Mouse (Mus musculus) bone marrow, adult 2 months (tissue): ENCODE measurements around the gene Enpp7. TPM values are rescaled to one million over a fixed set of nuclear protein-coding genes. Genes with fewer than 3 reads are reported as not detected.

Experiments
- H3K27ac ChIP-seq: fragments of 200-500 bp; 2 replicates; pipeline ENCODE4 v1.5.1; 2012; ENCODE audit warnings: low read depth, mild to moderate bottlenecking, control low read depth, inconsistent platforms, low read length; ENCODE audit not compliant: control insufficient read depth, poor library complexity, insufficient read depth
- H3K4me1 ChIP-seq: fragments of 200-500 bp; 2 replicates; pipeline ENCODE4 v1.6.1; 2011; ENCODE audit warnings: low read length; ENCODE audit not compliant: control insufficient read depth, insufficient read depth
- H3K4me3 ChIP-seq: fragments of 200-500 bp; replicated peaks from 2 replicates; pipeline ENCODE3; 2011; ENCODE audit warnings: mild to moderate bottlenecking, low read depth, low read length, control low read depth; ENCODE audit not compliant: control insufficient read depth
- CTCF ChIP-seq: fragments of 200-500 bp; IDR thresholded peaks from 2 replicates; pipeline ENCODE4 v1.5.1; 2011; ENCODE audit warnings: low read length, control low read depth; ENCODE audit not compliant: control insufficient read depth, insufficient read depth
- POLR2A ChIP-seq: fragments of 200-500 bp; IDR thresholded peaks from 2 replicates; pipeline ENCODE4 v1.6.1; 2011; ENCODE audit warnings: low read depth, mild to moderate bottlenecking, control low read depth, low read length, borderline replicate concordance; ENCODE audit not compliant: control insufficient read depth
- WGBS: fragments of 180-500 bp; shearing (Covaris S2); methylation state at CpG from one replicate; pipeline ENCODE4 v1.1.7; 2018; 5-methylcytosine and 5-hydroxymethylcytosine counted together
- polyA plus RNA-seq: library from polyadenylated mRNA; stranded (reverse); fragments of >200 nt; gene quantifications from 2 replicates; pipeline ENCODE4 v1.2.4, GENCODE M21; 2011; ENCODE audit warnings: low replicate concordance; ENCODE audit not compliant: missing spikeins, insufficient read depth, insufficient read length

Enpp7 gene
- polyA plus RNA-seq, 1 experiment = not detected

DNA sequence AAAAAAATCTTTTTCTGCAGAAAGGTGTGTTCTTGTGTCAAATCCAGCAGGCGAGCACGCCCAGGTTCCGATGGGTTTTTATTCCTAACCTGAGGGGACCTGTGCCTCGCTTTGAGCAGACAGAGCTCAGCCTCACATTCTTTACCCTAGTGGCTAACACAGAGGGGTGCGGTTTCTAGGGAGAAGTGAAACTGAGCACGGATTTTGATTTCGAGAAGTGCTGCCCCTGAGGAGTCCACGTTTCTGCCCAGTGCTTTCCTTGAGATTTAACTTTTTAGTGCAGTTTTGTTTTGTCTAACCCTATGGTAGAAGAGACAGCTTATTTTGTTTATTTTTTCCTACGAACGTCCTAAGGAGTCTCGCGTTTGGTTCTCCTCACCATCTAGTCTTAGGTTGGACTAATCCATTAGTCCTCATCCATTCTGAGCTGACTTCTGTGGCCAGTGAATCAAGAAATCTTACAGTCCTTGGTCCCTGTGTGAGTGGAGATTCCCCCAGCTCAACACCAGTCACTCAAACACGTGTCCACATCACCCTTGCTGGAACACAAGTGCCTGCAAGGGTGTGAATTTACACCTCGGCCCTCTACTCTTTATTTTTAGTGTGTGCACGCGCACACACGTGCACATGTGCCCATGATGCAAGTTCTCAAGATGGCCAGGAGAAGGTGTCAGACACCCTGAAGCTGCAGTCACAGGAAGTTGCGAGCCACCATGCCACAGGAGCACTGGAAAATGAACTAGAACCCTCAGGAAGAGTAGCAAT lies 6.8 kb upstream of the Enpp7 start:
- Histone ChIP-seq H3K27ac (no peak overlapping the region), H3K4me1 (no peaks in the 10 kb centered on the region; the same call in 1 of the 2 replicates), H3K4me3 (no peak overlapping the region)
- TF ChIP-seq POLR2A = no peak
- TF ChIP-seq CTCF = no peak
- WGBS = 33% methylated on average over 18 of the region's 18 CpGs

DNA sequence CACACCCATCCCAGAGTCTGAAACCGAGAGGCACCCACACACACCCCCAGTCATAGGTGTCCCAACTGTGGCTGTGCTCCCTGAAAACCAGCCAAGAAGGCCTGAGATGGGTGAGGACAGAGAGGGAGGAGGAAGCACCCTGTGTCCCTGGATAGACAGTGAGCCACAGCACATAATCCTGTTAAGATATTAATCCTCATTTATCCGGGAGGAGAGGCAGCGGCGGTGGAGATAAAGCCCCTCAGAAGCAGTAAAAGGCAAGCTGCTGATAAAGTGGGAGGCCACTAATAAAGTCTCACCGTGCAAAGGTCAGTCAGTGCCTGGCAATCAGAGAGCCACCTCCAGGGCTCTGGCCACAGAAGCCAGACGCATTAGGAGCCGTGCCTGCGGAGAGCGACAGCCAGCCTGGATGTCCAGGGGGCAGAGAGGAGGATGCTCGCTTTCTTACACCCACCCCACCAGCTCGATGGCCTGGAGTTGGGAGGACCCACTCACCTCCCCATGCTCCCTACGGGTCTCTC lies 5.3 kb upstream of the Enpp7 start:
- WGBS = 79% methylated on average over 12 of the region's 12 CpGs
- TF ChIP-seq POLR2A (no peak), CTCF (no peak)
- Histone ChIP-seq H3K4me1 (no peaks in the 10 kb centered on the region; the same call in 1 of the 2 replicates), H3K4me3 (no peak overlapping the region), H3K27ac (no peak overlapping the region)

DNA sequence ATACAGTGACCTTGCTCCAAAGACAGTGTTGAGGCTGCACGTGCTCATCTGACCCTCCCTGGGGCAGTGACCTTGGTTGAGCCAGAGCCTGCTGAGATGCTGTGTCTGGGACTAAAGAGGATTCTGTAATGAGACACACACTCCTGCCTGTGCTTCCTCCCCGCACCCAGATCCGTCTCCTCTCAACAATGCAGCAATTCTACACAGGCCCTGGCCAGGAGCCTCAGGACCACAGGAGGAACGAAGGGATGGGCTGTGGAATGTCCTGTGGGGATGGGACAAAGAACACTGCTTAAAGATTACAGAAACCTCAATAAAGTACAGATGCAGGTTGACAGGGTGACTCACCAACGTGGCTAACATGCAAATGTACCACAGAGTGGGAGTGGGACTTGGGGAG lies 2.4 kb upstream of the Enpp7 start:
- no peak overlapping the region for H3K27ac ChIP-seq
- TF ChIP-seq CTCF = no peak
- no peak for TF ChIP-seq POLR2A
- H3K4me3 ChIP-seq = no peak overlapping the region
- no peaks in the 10 kb centered on the region; the same call in 1 of the 2 replicates for H3K4me1 ChIP-seq
- 64% methylated on average over 5 of the region's 5 CpGs for WGBS

DNA sequence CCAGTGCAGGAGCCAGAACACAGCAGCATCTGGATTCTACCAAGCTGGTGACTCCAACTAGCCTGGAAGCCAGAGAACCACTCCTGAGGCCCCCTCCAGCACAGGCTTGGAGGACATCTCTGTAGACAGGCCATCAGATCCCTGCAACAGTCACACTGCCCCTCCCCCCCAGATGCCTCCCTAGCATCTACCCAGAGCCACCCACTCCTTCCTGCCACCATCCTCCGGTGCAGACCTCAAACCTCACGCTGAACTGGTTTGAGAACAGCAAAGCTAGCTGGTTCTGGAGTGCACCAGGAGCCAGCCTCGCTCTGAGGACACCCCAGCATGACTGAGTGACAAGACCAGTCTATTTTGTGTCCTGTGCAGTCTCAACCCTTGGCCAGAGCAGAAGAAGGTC lies 4.8 kb downstream of the Enpp7 start:
- H3K27ac ChIP-seq = no peak overlapping the region
- no peak overlapping the region for H3K4me3 ChIP-seq
- TF ChIP-seq CTCF (no peak), POLR2A (no peak)
- WGBS = 4% methylated on average over 3 of the region's 3 CpGs
- no peaks in the 10 kb centered on the region for H3K4me1 ChIP-seq

DNA sequence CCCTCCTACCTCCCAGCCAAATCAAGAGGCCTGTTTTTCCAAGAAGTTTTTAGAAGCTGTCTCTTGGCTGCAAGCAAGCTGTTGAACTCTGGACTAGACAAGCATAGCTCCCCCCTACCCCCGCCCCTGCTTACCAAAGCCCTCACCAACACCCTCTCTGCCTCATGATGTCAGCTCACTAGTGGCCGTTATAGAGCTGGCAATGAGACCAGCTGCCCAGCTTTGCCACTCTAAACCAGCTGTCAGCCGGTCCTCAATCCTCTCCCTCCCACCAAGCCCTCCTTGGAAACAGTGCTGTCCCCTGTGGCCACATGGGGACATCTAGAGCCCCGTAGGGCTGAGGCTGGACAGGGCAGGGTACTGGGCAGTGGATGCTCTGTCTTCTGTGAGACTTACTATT lies 7.5 kb downstream of the Enpp7 start:
- TF ChIP-seq CTCF (no peak), POLR2A (no peak)
- Histone ChIP-seq H3K4me3 (no peak overlapping the region), H3K4me1 (no peaks in the 10 kb centered on the region), H3K27ac (no peak overlapping the region)
- WGBS = 78% methylated on average over 4 of the region's 4 CpGs

DNA sequence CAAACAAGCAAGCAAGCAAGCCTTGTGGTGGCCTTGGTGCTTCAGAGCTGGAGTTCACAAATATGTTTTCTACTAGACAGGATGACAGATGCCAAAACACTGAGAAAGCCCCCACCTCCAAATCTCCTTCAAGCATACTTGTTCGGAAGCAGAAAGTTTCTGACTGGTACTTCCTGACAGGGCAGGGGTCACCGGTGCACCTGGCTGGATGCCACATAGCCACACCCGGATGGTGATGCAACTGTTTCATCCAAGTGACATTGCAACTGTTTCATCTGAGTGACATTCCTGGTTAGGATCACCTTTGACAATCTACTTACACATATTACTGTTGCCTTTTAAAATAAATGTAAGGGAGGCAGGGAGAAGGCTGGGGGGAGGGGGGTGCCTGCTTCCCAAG lies 9.2 kb downstream of the Enpp7 start:
- no peaks in the 10 kb centered on the region for H3K4me1 ChIP-seq
- no peak overlapping the region for H3K27ac ChIP-seq
- 29% methylated on average over 3 of the region's 3 CpGs for WGBS
- H3K4me3 ChIP-seq = no peak overlapping the region
- TF ChIP-seq CTCF (no peak), POLR2A (no peak)

DNA sequence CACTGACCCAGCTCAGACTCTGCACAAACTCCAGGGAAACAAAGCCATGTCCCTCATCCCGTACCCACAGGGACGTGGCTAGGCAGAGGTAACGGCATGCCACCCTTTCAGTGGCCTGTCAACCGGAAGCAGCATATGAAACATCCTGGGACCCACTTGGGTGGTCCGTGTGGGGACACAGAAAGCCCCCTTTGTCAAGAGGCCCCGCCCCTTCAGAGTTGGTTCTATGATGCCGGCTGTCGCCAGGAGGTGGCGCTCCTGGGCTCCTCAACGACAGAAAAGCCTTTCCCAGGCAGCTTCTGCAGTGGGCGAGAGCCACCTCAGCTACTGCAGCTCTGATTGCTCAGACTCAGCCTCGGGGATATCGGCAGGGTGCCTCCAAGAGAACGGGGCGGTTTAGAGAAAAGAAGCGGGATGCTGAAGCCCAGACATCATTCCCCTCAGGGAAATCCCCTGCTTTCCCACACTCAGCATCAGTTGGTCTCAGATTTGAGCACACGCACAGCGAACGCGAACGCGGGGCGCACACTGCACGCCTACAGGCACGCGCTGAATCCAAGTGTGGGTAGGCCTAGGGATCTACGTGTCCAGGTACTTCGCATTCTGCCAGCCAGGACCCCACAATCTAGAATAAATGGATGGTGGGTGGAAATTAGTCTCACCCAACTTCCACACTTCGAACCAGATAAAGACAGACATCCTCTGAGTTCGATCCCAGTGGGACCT lies 10.7 kb downstream of the Enpp7 start:
- TF ChIP-seq POLR2A (no peak), CTCF (peak; percentile 53; the same call in 1 of the 2 replicates)
- WGBS = 21% methylated on average over 30 of the region's 30 CpGs
- no peak overlapping the region for H3K27ac ChIP-seq
- no peaks in the 10 kb centered on the region for H3K4me1 ChIP-seq
- H3K4me3 ChIP-seq = no peak overlapping the region

DNA sequence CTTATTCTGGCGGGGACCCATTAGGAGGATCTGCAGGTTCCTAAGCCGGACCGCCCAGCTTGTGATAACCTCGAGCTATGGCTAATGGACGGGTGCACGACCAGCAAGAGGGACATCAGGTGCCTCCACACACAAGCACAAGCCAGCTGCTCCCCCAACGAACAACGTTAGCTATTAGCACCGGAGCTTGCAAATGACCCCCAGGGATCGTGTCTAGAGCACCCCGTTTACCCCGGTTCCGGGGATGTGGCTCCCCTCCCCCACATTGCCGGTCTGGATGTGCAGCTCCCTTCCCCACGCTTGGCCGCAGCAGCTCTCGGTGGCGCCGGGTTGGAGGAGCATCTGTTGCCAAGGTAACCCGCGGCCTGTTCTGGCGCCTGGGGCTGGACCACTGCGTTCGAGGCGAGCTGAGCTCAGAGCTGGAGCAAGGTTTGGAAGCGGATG lies 11.4 kb downstream of the Enpp7 start:
- Histone ChIP-seq H3K27ac (no peak overlapping the region), H3K4me3 (no peak overlapping the region), H3K4me1 (no peaks in the 10 kb centered on the region)
- TF ChIP-seq POLR2A = no peak
- TF ChIP-seq CTCF = no peak
- WGBS = 11% methylated on average over 26 of the region's 26 CpGs

DNA sequence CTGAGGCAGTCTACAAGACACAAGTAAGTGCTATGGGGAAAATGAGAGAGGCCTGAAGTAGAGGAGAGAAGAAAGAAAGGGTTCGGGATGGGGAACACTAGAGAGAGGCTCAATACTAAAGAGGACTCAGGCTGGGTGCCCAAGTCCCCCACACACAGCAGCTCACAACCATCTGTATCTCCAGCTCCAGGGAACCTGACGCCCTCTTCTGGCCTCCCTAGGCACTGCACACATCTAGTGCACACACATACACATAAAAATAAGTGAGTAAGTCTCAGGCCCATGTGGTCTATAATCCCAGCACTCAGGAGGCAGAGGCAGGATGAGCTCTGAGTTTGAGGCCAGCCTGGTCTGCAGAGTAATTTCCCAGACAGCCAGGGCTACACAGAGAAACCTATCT lies 12.9 kb downstream of the Enpp7 start:
- WGBS = 68% methylated on average over 2 of the region's 2 CpGs
- H3K4me3 ChIP-seq = no peak overlapping the region
- H3K27ac ChIP-seq = no peak overlapping the region
- no peaks in the 10 kb centered on the region; the same call in 1 of the 2 replicates for H3K4me1 ChIP-seq
- TF ChIP-seq CTCF = no peak
- no peak for TF ChIP-seq POLR2A
